ENCODE assay signal across 9 mouse cellular contexts in genomic region chr10:88304302-88304701, GRCm38 (mm10).
DNase-seq lines count a peak whose midpoint lies in the region; ATAC-seq and TF ChIP-seq lines count a peak whose summit lies in the region.
"Had no signal": no experiment of that assay in that cellular context is flagged by ENCODE, and none has a peak within 500 bp of the region (broad histone marks: within the 10 kb centered on the region; RNA-seq: fewer than 3 reads in every experiment).

No protein-coding gene starts in this region.

- no peak overlapping the region for H3K4me3 ChIP-seq in bone marrow, adult 2 months (replicated peaks; ENCODE audit: control insufficient read depth, low read depth, low read length)
- no peak overlapping the region for H3K4me3 ChIP-seq in embryonic facial prominence, embryonic 15.5 days (replicated peaks)
- H3K4me3 ChIP-seq in lung, embryonic 15.5 days: no peak overlapping the region
- H3K4me3 ChIP-seq: liver, embryonic 15.5 days had no signal

- WGBS in bone marrow, adult 2 months: 5% methylated on average over 4 of the region's 4 CpGs
- 2% methylated on average over 4 of the region's 4 CpGs for WGBS in embryonic facial prominence, embryonic 15.5 days
- 3% methylated on average over 4 of the region's 4 CpGs for WGBS in lung, embryonic 15.5 days

- peak; percentile 64 for DNase-seq in ES-CJ7 (ENCODE audit: low read depth, low spot score)
- DNase-seq in heart, postnatal 36 days: peak; percentile 76 to 82
- DNase-seq in layer of hippocampus, adult 11-12 months (ENCODE audit: low spot score): peak; percentile 79
- DNase-seq in retina, adult 2 months (ENCODE audit: low read depth, low spot score): peak; percentile 43
- peak; percentile 42 to 70 for DNase-seq in urinary bladder, adult 18-20 months (ENCODE audit: low spot score in 2 of 2)

- no peak overlapping the region for H3K4me2 ChIP-seq in embryonic facial prominence, embryonic 15.5 days (replicated peaks)
- no peak overlapping the region for H3K4me2 ChIP-seq in lung, embryonic 15.5 days
- H3K4me2 ChIP-seq: liver, embryonic 15.5 days had no signal

- peak; percentile 52 for TF ChIP-seq CTCF in bone marrow, adult 2 months (IDR thresholded peaks at IDR 0.05; ENCODE audit: control insufficient read depth, insufficient read depth, low read length)

- H3K27me3 ChIP-seq in embryonic facial prominence, embryonic 15.5 days: no peaks in the 10 kb centered on the region
- no peaks in the 10 kb centered on the region for H3K27me3 ChIP-seq in lung, embryonic 15.5 days
- H3K27me3 ChIP-seq: liver, embryonic 15.5 days had no signal

- H3K36me3 ChIP-seq in embryonic facial prominence, embryonic 15.5 days: no peaks in the 10 kb centered on the region
- no peaks in the 10 kb centered on the region for H3K36me3 ChIP-seq in lung, embryonic 15.5 days
- H3K36me3 ChIP-seq: liver, embryonic 15.5 days had no signal

- no peaks in the 10 kb centered on the region for H3K9me3 ChIP-seq in embryonic facial prominence, embryonic 15.5 days (replicated peaks)
- H3K9me3 ChIP-seq in lung, embryonic 15.5 days: no peaks in the 10 kb centered on the region
- H3K9me3 ChIP-seq: liver, embryonic 15.5 days had no signal

- H3K27ac ChIP-seq in bone marrow, adult 2 months (ENCODE audit: control insufficient read depth, insufficient read depth, low read depth, low read length, poor library complexity): no peak overlapping the region
- no peak overlapping the region for H3K27ac ChIP-seq in embryonic facial prominence, embryonic 15.5 days (replicated peaks)
- no peak overlapping the region for H3K27ac ChIP-seq in lung, embryonic 15.5 days
- H3K27ac ChIP-seq: liver, embryonic 15.5 days had no signal

- H3K9ac ChIP-seq in embryonic facial prominence, embryonic 15.5 days: no peak overlapping the region
- H3K9ac ChIP-seq in lung, embryonic 15.5 days: no peak overlapping the region
- H3K9ac ChIP-seq: liver, embryonic 15.5 days had no signal

- no peak for TF ChIP-seq POLR2A in bone marrow, adult 2 months (IDR thresholded peaks at IDR 0.05; ENCODE audit: borderline replicate concordance, control insufficient read depth, low read depth, low read length)

- intact Hi-C loops in heart, postnatal 36 days (cut with DNase I): loop anchor here (2.0 to 5.0 kb wide), 2 partner anchors 447 to 656 kb away; partner anchors contain the start of gene Igf1

- H3K4me1 ChIP-seq in bone marrow, adult 2 months (ENCODE audit: control insufficient read depth, insufficient read depth, low read length): no peaks in the 10 kb centered on the region
- H3K4me1 ChIP-seq in embryonic facial prominence, embryonic 15.5 days: peaks cover 16% of the 10 kb centered on the region
- peaks cover 18% of the 10 kb centered on the region for H3K4me1 ChIP-seq in lung, embryonic 15.5 days
- H3K4me1 ChIP-seq: liver, embryonic 15.5 days had no signal

- peak; percentile 56; the same call in 1 of the 2 replicates for ATAC-seq in embryonic facial prominence, embryonic 15.5 days (ENCODE audit: insufficient number of reproducible peaks, low FRiP score, low TSS enrichment, low read depth)
- 0 out of 2 replicates have a peak, but pooled peaks have one; percentile 49 for ATAC-seq in lung, embryonic 15.5 days (ENCODE audit: borderline replicate concordance, extremely low read depth, low FRiP score, low TSS enrichment)
